Mouse (Mus musculus): ENCODE results near the gene Gm9125. TPM values are rescaled to one million over a fixed set of nuclear protein-coding genes. Genes with fewer than 3 reads are reported as not detected.
A peak's percentile ranks its signal among the peaks of the same experiment; 100 is the strongest.
"Not testable (repeated sequence)": the region's sequence is repeated elsewhere in the genome, so short reads cannot be mapped to it uniquely, and the experiment has no call there.

The Gm9125 gene
- polyA plus RNA-seq (2014; fragmentation: Nextera tagmentation; extraction: Ambion mirVana): 0.48 and 0.68 TPM in 2 replicates

DNA sequence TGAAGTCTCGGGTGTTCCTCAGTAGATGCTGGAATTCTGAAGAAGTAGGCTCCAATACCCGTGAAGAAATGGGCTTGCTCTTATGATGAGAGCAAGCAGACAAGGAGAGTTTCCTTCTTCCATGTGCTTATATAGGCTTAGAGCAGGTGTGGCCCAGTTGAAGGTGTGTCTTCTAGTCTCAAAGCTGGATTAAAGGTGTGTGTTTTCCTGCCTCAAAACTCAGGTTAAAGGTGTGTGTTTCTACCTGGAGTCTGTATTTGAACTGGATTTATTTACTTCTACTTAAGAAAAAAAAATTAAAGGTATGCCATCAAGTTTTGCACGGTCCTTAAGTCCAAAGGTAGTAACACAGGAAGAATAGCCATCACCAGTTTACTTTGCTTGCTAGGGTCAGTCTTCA lies at the start of gene Gm9125:
Gene Gm9125, minus strand, starts transcription at position 101 of the 400 bp plus-strand sequence.
- DNase-seq (ENCODE audit: low spot score); H3K4me3 ChIP-seq (ENCODE audit: low read depth, low read length); H3K27me3 ChIP-seq (replicated peaks; ENCODE audit: control insufficient read depth, insufficient read depth, low read length); H3K9ac ChIP-seq (ENCODE audit: low read length); H3K4me2 ChIP-seq (ENCODE audit: low read length); H3K36me3 ChIP-seq (ENCODE audit: control insufficient read depth, insufficient read depth, low read length); H3K9me3 ChIP-seq (ENCODE audit: control insufficient read depth, low read length); ATAC-seq (replicated peaks; ENCODE audit: low FRiP score, low TSS enrichment, low read depth); H3K4me1 ChIP-seq (replicated peaks; ENCODE audit: control insufficient read depth, insufficient read depth, low read length); H3K27ac ChIP-seq (ENCODE audit: low read depth): not testable (repeated sequence)
- WGBS: 76% methylated on average over 1 of the region's 3 CpGs

DNA sequence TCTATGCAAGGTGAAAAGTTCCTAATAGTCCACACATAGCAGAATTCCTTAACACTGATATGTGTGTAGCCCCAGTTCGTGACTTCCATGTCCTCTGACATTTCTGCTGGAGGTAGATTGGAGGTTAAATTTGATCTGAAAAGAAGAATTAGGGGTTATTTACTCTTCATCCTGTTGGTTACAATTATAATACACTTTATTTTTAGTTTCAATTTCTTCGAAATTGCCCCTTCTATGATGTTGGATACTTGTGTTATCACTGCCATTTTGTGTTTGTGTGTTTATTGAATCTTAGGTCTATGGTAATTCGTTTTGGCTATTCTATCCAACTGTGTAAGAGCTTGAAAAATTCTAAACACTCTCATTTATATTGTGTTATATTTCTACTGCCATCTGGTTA lies 17.9 kb upstream of the Gm9125 start, which contains the start of gene Gm10697:
Gene Gm10697, minus strand, starts transcription at position 101 of the 400 bp plus-strand sequence.
- not testable (repeated sequence) for H3K9ac ChIP-seq (ENCODE audit: low read length); H3K4me1 ChIP-seq (replicated peaks; ENCODE audit: control insufficient read depth, insufficient read depth, low read length); DNase-seq (ENCODE audit: low spot score); H3K4me3 ChIP-seq (ENCODE audit: low read depth, low read length); H3K9me3 ChIP-seq (ENCODE audit: control insufficient read depth, low read length); H3K27ac ChIP-seq (ENCODE audit: low read depth); ATAC-seq (replicated peaks; ENCODE audit: low FRiP score, low TSS enrichment, low read depth); H3K4me2 ChIP-seq (ENCODE audit: low read length); H3K36me3 ChIP-seq (ENCODE audit: control insufficient read depth, insufficient read depth, low read length); H3K27me3 ChIP-seq (replicated peaks; ENCODE audit: control insufficient read depth, insufficient read depth, low read length)
- 67% methylated on average over 1 of the region's 3 CpGs for WGBS

DNA sequence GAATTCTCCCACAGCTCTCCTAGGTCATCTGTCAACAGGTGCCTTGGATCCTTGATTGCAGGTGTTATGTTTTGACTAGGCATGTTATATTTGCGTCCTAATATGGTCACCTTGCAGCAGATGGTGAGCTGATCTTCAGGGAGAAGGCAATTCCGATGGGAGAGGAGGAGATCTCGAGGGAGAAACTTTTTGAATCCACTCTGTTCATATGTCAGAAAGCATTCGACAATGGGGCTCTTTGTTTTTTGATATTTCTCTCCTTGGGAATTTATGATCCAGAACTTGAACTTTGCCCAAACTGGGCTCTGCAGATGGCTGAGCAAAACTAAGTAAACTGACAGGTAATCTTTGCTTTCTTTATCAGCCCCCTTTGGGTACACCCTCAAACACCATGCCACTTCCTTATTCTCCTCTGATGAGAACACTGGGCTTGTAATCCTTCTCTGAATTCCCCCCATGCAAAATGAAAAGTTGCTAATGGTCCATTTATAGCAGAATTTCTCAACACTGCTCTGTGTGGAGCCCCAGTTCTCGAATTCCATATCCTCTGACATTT lies 5.0 kb downstream of the Gm9125 start:
- H3K27me3 ChIP-seq (replicated peaks; ENCODE audit: control insufficient read depth, insufficient read depth, low read length); H3K4me3 ChIP-seq (ENCODE audit: low read depth, low read length); H3K9ac ChIP-seq (ENCODE audit: low read length); H3K9me3 ChIP-seq (ENCODE audit: control insufficient read depth, low read length); DNase-seq (ENCODE audit: low spot score); H3K4me2 ChIP-seq (ENCODE audit: low read length); H3K27ac ChIP-seq (ENCODE audit: low read depth); H3K4me1 ChIP-seq (replicated peaks; ENCODE audit: control insufficient read depth, insufficient read depth, low read length); H3K36me3 ChIP-seq (ENCODE audit: control insufficient read depth, insufficient read depth, low read length): not testable (repeated sequence)
- no CpG with 5 or more reads among the region's 5 CpGs for WGBS
- ATAC-seq (replicated peaks; ENCODE audit: low FRiP score, low TSS enrichment, low read depth): peak; percentile 93

DNA sequence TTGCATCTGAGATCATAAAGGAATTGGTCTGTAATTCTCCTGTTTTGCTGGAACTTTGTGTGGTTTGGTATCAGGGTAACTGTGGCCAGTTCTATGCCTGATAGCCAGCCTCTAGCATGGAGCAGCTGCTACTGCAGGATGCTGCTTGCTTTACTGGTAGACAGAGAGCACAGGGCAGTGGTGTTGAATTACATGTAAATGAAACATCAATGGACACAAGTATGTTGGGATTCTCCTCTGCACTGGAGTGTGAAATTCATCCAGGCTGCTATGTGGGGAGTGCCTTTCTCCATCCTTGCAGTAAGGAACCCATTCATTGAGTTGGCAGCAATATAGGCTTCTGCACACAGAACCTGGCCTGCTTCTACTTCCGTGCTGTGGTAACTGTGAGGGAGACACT lies 16.4 kb downstream of the Gm9125 start:
- H3K4me2 ChIP-seq (ENCODE audit: low read length); H3K27ac ChIP-seq (ENCODE audit: low read depth); H3K9ac ChIP-seq (ENCODE audit: low read length); H3K4me3 ChIP-seq (ENCODE audit: low read depth, low read length); H3K4me1 ChIP-seq (replicated peaks; ENCODE audit: control insufficient read depth, insufficient read depth, low read length); ATAC-seq (replicated peaks; ENCODE audit: low FRiP score, low TSS enrichment, low read depth); H3K27me3 ChIP-seq (replicated peaks; ENCODE audit: control insufficient read depth, insufficient read depth, low read length); DNase-seq (ENCODE audit: low spot score); H3K9me3 ChIP-seq (ENCODE audit: control insufficient read depth, low read length); H3K36me3 ChIP-seq (ENCODE audit: control insufficient read depth, insufficient read depth, low read length): not testable (repeated sequence)
- WGBS: 85% methylated on average over 1 of the region's 1 CpGs

DNA sequence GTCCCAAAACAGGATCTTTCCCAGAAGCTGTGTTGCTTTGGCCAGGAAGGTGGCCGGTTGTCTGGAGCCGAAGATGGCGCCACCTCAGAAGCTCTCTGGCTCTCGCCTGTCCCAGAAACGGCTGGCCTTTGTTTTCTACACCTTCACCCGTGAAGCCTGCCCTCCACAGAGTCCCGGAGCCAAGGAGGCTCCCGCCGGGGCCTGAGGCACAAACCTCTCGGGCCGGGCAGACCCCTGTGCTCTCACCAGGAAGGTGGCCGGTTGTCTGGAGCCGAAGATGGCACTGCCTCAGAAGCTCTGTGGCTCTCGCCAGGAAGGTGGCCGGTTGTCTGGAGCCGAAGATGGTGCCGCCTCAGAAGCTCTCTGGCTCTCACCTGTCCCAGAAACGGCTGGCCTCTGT lies 20.3 kb downstream of the Gm9125 start:
- not testable (repeated sequence) for H3K27me3 ChIP-seq (replicated peaks; ENCODE audit: control insufficient read depth, insufficient read depth, low read length); H3K36me3 ChIP-seq (ENCODE audit: control insufficient read depth, insufficient read depth, low read length); ATAC-seq (replicated peaks; ENCODE audit: low FRiP score, low TSS enrichment, low read depth); H3K9ac ChIP-seq (ENCODE audit: low read length); H3K9me3 ChIP-seq (ENCODE audit: control insufficient read depth, low read length); H3K4me3 ChIP-seq (ENCODE audit: low read depth, low read length); H3K27ac ChIP-seq (ENCODE audit: low read depth); DNase-seq (ENCODE audit: low spot score); H3K4me1 ChIP-seq (replicated peaks; ENCODE audit: control insufficient read depth, insufficient read depth, low read length); H3K4me2 ChIP-seq (ENCODE audit: low read length)
- 93% methylated on average over 17 of the region's 18 CpGs for WGBS

Other genes starting within 250 kb of the Gm9125 start
- not detected in 2 replicates for gene Tdpoz3, start 228.9 kb downstream of the Gm9125 start, polyA plus RNA-seq (2014; fragmentation: Nextera tagmentation; extraction: Ambion mirVana)
- gene Gm9117, start 111.3 kb downstream of the Gm9125 start, polyA plus RNA-seq (2014; fragmentation: Nextera tagmentation; extraction: Ambion mirVana): not detected in 2 replicates
- not detected in 2 replicates for gene Tdpoz5, start 93.6 kb downstream of the Gm9125 start, polyA plus RNA-seq (2014; fragmentation: Nextera tagmentation; extraction: Ambion mirVana)
- gene Gm10697, start 17.8 kb upstream of the Gm9125 start, polyA plus RNA-seq (2014; fragmentation: Nextera tagmentation; extraction: Ambion mirVana): not detected in 2 replicates
- not detected in 2 replicates for gene Gm10696, start 123.3 kb upstream of the Gm9125 start, polyA plus RNA-seq (2014; fragmentation: Nextera tagmentation; extraction: Ambion mirVana)
- not detected in 2 replicates for gene Gm5286, start 141.8 kb upstream of the Gm9125 start, polyA plus RNA-seq (2014; fragmentation: Nextera tagmentation; extraction: Ambion mirVana)
- gene Gm4778, start 209.2 kb upstream of the Gm9125 start, polyA plus RNA-seq (2014; fragmentation: Nextera tagmentation; extraction: Ambion mirVana): not detected in 2 replicates

Measured in intestine, embryonic 14.5 days (tissue).